Mouse (Mus musculus): Measurements from ENCODE around the gene Hcfc1r1. TPM values are rescaled to one million over a fixed set of nuclear protein-coding genes. Genes with fewer than 3 reads are reported as not detected.

Hcfc1r1 gene
- total and polyA plus RNA-seq, 3 experiments = 6.0 to 26.5 (median 8.9) TPM

DNA sequence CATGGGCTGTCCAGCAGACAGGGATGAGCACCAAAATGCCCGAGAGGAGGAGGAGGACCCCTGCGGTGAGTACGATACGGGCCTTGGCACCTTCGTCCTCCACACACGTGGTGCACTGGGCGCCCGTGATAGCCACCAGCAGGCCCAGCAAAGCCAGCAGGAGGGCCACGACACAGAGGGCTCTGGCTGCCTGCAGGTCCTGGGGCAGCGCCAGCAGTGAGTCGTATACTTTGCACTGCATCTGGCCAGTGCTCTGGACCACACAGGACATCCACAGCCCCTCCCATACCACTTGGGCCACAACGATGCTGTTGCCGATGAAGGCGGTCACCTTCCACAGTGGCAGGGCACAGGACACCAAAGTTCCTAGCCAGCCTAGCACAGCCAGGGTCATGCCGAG is 9.8 kb downstream of the Hcfc1r1 start:
- no peak for TF ChIP-seq SMC3 (IDR thresholded peaks at IDR 0.05; ENCODE audit: low read depth, low read length)
- no peak for TF ChIP-seq UBTF (IDR thresholded peaks at IDR 0.05; ENCODE audit: low read depth, low read length)
- TF ChIP-seq GABPA (IDR thresholded peaks at IDR 0.05; ENCODE audit: insufficient replicate concordance, low read depth, low read length) = no peak
- no peak for TF ChIP-seq ZMIZ1 (IDR thresholded peaks at IDR 0.05; ENCODE audit: low read depth, low read length)
- no peak for DNase-seq (ENCODE audit: extremely low read depth)
- no peak overlapping the region for H3K9ac ChIP-seq (ENCODE audit: insufficient read depth, low read depth)
- peaks cover 74% of the 10 kb centered on the region for H3K27me3 ChIP-seq (replicated peaks)
- H3K4me2 ChIP-seq (ENCODE audit: insufficient read depth, low read depth, poor library complexity, severe bottlenecking) = no peak overlapping the region
- no peak overlapping the region for H3K4me3 ChIP-seq (replicated peaks in 1 of 3; ENCODE audit: low read depth in 2 of 3, low read length in 2 of 3, poor library complexity in 1 of 3)
- no peaks in the 10 kb centered on the region for H3K79me2 ChIP-seq (replicated peaks; ENCODE audit: control insufficient read depth, extremely low read depth, insufficient read depth, poor library complexity, severe bottlenecking)
- dilution Hi-C loops (cut with MboI; ENCODE audit: extremely low pct_ligation_motif_present, extremely low pct_unique_long_range_greater_than_20kb, low sequenced_read_pairs) = no loop called here
- no peaks in the 10 kb centered on the region for H3K36me3 ChIP-seq (replicated peaks in 1 of 2; ENCODE audit: control insufficient read depth in 1 of 2, insufficient read depth in 1 of 2, low read length in 1 of 2)
- in situ Hi-C loops (cut with MboI; ENCODE audit: low pct_ligation_motif_present, low pct_unique_long_range_greater_than_20kb, low sequenced_read_pairs) = no loop called here
- H3K9me3 ChIP-seq (replicated peaks; ENCODE audit: low read length) = no peaks in the 10 kb centered on the region
- H3K4me1 ChIP-seq (ENCODE audit: control insufficient read depth in 1 of 2, insufficient read depth in 2 of 2) = peaks cover 12% of the 10 kb centered on the region in 2 experiments; a peak in 3 of 4 replicates
- no peak overlapping the region for H3K27ac ChIP-seq (ENCODE audit: insufficient read depth, low read depth)

GRCm38 (mm10) chr17:23683856-23684672 is 10.7 kb downstream of the Hcfc1r1 start, which contains the start of gene Cldn9:
Cldn9 (minus strand) TSS chr17:23684026.
- Histone ChIP-seq H3K4me3 (replicated peaks in 1 of 3; ENCODE audit: low read depth in 2 of 3, low read length in 2 of 3, poor library complexity in 1 of 3) (no peak within 1 kb of the TSS), H3K36me3 (replicated peaks in 1 of 2; ENCODE audit: control insufficient read depth in 1 of 2, insufficient read depth in 1 of 2, low read length in 1 of 2) (no peaks in the 10 kb centered on the region), H3K9ac (ENCODE audit: insufficient read depth, low read depth) (no peak within 1 kb of the TSS), H3K4me1 (ENCODE audit: control insufficient read depth in 1 of 2, insufficient read depth in 2 of 2) (peaks cover 10 to 12% of the 10 kb centered on the region in 2 experiments; a peak in 3 of 4 replicates), H3K9me3 (replicated peaks; ENCODE audit: low read length) (no peaks in the 10 kb centered on the region), H3K27me3 (replicated peaks) (peaks cover 67% of the 10 kb centered on the region), H3K27ac (ENCODE audit: insufficient read depth, low read depth) (no peak within 1 kb of the TSS), H3K4me2 (ENCODE audit: insufficient read depth, low read depth, poor library complexity, severe bottlenecking) (no peak within 1 kb of the TSS), H3K79me2 (replicated peaks; ENCODE audit: control insufficient read depth, extremely low read depth, insufficient read depth, poor library complexity, severe bottlenecking) (no peaks in the 10 kb centered on the region)
- DNase-seq (ENCODE audit: extremely low read depth) = no peak
- in situ Hi-C loops (cut with MboI; ENCODE audit: low pct_ligation_motif_present, low pct_unique_long_range_greater_than_20kb, low sequenced_read_pairs) (no loop called here), dilution Hi-C loops (cut with MboI; ENCODE audit: extremely low pct_ligation_motif_present, extremely low pct_unique_long_range_greater_than_20kb, low sequenced_read_pairs) (no loop called here)
- TF ChIP-seq MAZ (IDR thresholded peaks at IDR 0.05; ENCODE audit: low read depth, low read length) (no peak), ZMIZ1 (IDR thresholded peaks at IDR 0.05; ENCODE audit: low read depth, low read length) (no peak), ZNF384 (IDR thresholded peaks at IDR 0.05; ENCODE audit: low read depth, low read length) (no peak), HCFC1 (IDR thresholded peaks at IDR 0.05; ENCODE audit: low read depth, low read length) (no peak), NRF1 (IDR thresholded peaks at IDR 0.05; ENCODE audit: low read depth, low read length) (no peak)

DNA sequence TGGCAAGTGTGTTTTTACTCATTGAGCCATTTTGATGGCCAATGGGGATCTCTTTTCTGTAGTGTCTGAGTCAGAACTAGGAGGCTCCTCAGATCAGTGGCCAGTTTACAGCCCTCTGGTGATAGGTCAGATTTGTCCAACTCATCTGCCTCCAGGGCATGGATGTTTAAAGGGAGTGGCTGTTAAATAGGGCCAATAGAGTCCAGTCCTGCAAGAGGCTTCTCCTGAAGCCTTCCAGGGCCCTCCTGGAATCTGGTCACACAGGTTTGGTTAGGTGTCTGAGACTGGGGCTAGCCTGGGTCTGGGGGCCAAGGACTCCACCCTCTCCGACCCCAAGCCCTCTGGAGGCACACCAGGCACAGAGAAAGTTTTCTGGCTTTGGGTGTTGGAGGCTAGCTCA is 21.1 kb downstream of the Hcfc1r1 start:
- Histone ChIP-seq H3K27ac (ENCODE audit: insufficient read depth, low read depth) (no peak overlapping the region), H3K9ac (ENCODE audit: insufficient read depth, low read depth) (no peak overlapping the region), H3K4me2 (ENCODE audit: insufficient read depth, low read depth, poor library complexity, severe bottlenecking) (no peak overlapping the region), H3K4me3 (replicated peaks in 1 of 3; ENCODE audit: low read depth in 2 of 3, low read length in 2 of 3, poor library complexity in 1 of 3) (no peak overlapping the region), H3K36me3 (replicated peaks in 1 of 2; ENCODE audit: control insufficient read depth in 1 of 2, insufficient read depth in 1 of 2, low read length in 1 of 2) (no peaks in the 10 kb centered on the region), H3K27me3 (replicated peaks) (peaks cover 65% of the 10 kb centered on the region), H3K4me1 (ENCODE audit: control insufficient read depth in 1 of 2, insufficient read depth in 2 of 2) (peaks cover 2 to 4% of the 10 kb centered on the region in 2 experiments; a peak in 3 of 4 replicates), H3K9me3 (replicated peaks; ENCODE audit: low read length) (no peaks in the 10 kb centered on the region), H3K79me2 (replicated peaks; ENCODE audit: control insufficient read depth, extremely low read depth, insufficient read depth, poor library complexity, severe bottlenecking) (no peaks in the 10 kb centered on the region)
- TF ChIP-seq MAZ (IDR thresholded peaks at IDR 0.05; ENCODE audit: low read depth, low read length) (no peak), ELF1 (IDR thresholded peaks at IDR 0.05; ENCODE audit: low read depth, low read length) (no peak), UBTF (IDR thresholded peaks at IDR 0.05; ENCODE audit: low read depth, low read length) (no peak), JUND (conservative IDR thresholded peaks at IDR 0.05; ENCODE audit: low read depth, low read length) (no peak)
- dilution Hi-C loops (cut with MboI; ENCODE audit: extremely low pct_ligation_motif_present, extremely low pct_unique_long_range_greater_than_20kb, low sequenced_read_pairs) = no loop called here
- DNase-seq (ENCODE audit: extremely low read depth) = no peak
- in situ Hi-C loops (cut with MboI; ENCODE audit: low pct_ligation_motif_present, low pct_unique_long_range_greater_than_20kb, low sequenced_read_pairs) = no loop called here

Data from CH12.LX (cell line).